Mouse (Mus musculus) thymus, postnatal 10 days (tissue): ENCODE data around the gene Slc24a2.

Experiments
- DNase-seq, 2 experiments: peaks; one replicate each; pipeline ENCODE4 v3.0.0; 2021; ENCODE audit warnings: low spot score in 2 of 2

Gene Slc24a2

DNA sequence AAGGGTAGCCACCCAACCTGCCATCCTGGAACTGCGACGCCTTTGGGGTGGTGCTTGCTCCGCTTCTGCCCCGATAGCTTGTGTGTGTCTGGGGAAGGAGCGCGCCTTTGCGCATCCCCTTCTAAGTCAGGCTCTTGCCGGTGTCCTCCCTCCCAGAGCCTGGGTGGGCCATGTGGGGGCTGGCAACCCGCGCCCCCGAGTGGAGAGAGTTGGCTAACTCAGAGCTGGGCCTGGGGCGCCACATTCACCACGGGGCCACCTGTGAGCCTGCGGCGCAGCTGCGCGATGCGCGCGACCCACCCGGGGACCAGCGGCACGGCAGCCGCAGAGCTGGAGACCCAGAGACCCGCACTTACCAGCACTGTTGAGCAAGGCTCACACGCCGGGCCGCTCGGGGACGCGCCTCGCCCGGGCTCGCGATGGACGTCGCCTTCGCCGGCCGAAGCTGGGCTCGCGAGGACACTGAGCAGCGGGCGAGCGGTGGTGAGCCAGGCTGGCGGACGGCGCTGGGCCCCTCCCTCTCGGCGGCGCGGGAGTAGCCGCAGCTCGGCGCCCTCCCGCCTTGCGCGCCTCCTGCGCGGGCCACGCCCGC, at the start of gene Slc24a2:
TSS of gene Slc24a2 (minus strand) at position 518 of the 592 bp plus-strand sequence.
- no peak for DNase-seq

GRCm38 (mm10) chr4:87274825-87275224, 44.5 kb upstream of the Slc24a2 start:
- DNase-seq: no peak

DNA sequence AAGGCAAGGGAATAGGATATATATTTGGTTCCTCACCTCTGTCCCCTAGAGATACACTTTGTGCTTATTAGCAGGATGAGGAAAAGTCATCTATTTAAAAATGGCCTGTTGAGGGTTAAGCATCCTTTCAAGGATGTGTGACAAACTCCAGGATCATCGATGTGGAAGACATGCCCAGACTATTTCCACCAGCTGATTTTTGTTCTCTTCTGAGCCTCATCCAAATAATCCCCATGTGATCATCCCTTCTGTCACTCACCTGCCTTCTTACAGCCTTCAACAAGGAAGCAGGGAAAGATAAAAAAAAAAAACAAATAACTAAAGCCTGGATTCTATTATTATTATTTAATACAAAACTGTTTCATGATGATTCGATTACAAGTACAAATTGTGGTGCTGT, 44.0 kb upstream of the Slc24a2 start:
- no peak for DNase-seq

- DNase-seq: no peak
These were observed 43.2 kb upstream of the Slc24a2 start for GRCm38 (mm10) chr4:87273476-87273875.

DNA sequence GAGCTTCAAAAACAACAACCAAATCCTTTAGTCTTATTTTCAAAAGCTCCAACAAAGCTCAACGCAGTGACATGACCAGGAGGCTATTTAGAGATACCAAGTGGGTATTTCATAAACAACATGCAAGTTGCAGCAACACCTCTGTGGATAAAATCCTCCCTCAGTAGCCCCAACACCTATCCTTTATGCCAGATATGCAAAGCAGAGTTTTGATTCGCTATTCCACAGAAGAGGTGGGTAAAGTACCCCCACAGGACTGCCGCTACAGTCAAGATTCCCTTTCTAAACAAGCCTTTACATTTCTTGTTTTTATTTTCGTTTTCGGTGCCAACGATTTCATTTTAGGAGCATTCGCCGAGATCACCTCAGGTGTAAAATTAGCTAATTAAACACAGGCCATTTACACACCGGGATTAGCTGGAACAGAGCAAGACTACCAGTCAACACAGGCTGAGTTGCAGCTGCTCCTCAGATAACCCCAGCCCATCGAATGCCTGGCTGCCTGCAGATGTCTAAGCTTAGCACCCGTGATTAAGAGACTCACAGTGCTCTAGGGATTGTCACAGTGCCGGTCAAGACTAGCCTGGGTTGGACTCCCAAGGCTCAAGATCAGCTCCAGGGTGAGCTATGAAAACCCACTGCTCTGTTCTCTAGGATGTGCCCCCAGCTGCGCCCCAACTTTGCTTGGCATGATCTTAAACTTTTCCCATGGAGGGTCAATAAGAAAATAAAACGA, 885 bp downstream of the Slc24a2 start:
- no peak for DNase-seq

DNA sequence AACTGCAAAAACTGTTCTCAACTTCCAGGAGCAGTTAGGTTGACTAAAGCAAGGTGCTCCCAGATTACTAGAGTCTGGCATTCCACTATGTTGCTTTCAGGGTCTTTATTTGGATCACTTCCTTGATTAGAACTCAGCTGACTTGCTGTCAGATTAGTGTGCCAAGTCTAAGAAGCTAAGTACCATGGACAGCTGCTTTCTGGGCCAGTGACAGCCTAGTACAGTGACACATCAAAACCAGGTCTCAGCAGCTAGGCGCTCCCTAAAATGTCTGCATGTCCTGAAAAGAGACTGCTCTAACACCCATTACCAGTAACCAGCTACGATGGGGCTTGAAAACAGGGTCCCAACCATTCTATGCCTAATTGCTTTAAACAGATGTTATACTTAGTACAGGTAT, 8.7 kb downstream of the Slc24a2 start:
- DNase-seq: no peak

- DNase-seq: no peak
These were observed 12.1 kb downstream of the Slc24a2 start for GRCm38 (mm10) chr4:87218196-87218595.

DNA sequence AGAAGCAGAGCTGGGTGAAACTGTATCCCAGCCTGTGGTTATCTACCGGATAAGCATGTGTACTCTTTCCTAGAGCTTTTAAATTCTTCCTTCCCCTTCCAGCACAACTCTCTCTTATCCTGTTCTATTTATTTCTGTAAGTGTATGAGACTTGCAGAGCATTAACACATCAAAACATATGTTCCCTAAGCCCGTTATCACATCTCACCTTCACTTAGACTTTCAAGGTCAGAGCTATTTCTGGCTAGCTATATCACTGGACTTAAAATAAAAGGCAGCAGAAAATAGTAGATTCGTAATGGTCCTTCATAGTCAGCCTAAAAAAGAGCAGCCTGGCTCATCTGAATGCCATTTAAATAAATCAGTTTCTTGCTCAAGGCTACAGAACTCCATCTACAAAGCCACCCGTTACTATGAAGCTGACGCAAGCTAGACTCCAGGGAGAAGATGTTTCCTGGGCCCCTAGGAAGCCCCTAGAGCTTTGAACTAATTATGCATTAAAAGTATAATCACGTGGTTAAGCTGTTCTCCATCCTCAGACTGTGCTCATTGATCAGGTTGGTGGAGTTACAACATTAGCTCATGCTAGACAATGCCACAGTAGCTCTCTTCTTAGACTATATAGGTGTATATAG, 18.8 kb downstream of the Slc24a2 start:
- no peak for DNase-seq

DNA sequence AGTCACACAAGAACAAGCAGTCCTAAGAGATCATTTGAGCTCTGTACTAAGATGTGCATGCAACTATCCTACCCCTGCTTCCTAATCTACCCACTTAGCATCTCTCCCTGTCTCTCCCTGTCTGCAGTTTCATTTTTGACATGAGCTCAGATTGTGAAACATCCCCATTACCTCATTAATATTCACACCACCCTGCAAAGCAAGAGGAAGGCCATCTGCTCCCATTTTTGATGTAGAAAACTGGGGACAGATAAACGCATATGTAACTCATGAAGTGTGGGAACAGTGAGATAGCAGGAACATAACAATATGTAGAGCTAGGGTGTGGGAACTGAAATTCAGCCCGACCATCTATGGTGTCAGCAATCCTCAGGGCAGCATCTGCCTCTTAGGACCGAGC, 19.7 kb downstream of the Slc24a2 start:
- DNase-seq: no peak

DNA sequence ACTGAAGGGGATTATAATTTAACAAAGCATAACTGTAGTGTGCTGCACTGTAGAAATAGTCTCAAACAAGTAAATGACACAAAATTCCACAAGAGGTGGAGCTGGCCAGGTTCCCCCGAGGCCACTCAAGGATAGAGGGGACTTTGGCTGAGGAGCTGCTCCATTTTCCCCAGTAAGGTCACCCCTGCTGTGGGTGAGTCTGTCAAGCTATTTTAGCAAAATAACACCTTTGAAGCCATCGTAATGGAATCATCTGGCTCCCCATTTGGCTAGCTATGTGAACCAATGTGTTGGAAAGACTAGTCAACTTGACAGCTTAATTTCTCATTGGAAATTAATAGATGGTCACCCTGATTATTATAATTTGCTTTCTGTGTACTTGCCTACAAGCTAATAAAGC, 28.2 kb downstream of the Slc24a2 start:
- no peak for DNase-seq

DNA sequence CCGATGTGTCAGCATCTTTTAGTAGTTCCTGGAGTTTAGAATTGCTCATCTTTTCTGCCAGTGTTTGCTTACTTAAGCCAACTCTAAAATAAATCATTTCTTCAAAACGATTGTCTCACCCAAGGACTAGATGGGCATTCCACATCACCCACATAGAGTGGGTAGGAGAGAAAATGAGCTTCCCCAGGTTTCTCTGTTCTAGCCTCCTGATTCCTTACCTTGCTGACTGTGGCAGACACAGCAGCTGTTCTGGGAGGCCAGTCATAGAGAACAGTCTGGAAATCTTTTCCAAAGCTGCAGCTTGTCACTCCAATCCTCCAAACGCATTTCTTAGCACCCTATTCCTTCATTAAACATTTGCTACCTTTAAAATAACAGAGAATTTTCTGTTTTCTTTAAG, 29.0 kb downstream of the Slc24a2 start:
- no peak for DNase-seq

GRCm38 (mm10) chr4:87184147-87184930, 45.9 kb downstream of the Slc24a2 start:
- DNase-seq: no peak

- no peak for DNase-seq
These were observed 53.2 kb downstream of the Slc24a2 start for GRCm38 (mm10) chr4:87177116-87177515.

DNA sequence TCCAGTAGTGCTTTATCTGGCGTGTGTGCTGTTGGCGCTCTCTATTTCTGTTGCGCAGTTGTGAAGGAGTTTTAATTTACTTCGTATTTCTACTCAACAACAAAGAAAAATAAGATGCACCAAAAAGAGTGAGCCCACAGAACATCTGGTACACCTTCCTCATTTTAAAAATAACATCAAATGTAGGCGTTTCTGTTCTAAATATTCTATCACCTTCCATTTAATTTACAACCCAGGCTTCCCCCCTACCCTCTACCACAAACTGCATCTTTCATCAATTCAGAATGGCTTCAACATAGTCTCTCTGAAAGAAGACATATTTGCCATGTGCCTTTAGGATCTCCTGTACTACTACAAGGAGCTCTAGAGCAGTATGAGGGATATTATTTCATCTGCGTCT, 66.3 kb downstream of the Slc24a2 start:
- no peak for DNase-seq

DNA sequence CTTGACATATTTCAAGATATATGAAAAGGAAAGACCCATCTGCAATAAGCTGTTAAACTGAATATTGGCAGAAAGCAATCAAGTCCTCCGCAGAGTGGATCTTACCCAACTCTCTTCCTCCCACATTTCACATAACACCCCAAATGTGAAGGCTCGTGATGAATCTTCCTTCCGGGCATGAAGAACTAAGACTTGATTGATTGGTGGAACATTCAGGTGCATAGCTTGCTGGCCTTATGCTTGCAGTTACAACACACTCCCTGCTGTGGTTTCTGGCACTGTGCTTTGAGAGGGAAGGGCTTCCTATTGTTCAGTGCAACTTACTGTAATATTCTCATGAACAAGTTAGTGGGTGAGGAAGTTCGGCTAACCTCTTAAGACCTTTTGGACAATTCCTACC, 72.2 kb downstream of the Slc24a2 start:
- DNase-seq: no peak

- no peak for DNase-seq
These were observed 78.3 kb downstream of the Slc24a2 start for GRCm38 (mm10) chr4:87151990-87152389.

DNA sequence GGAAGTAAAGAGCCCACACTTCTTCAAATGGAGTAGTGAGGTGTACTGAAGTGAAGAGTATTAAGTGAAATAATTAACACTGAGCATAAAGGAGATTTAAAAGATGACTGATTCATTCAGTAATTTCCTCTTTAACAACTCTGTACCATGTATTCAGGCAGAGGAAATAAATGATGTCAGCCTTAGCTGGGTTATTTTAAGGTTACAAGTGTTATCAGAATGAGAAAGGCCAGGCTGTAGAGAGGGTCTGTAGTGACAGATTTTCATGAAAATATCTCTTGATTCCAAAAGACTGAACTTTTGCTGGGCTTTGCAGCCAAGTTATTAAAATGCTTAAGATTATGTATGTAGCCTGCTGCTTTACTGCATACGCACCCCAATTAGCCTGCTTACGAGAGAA, 80.7 kb downstream of the Slc24a2 start:
- DNase-seq: no peak

- no peak for DNase-seq
These were observed 88.5 kb downstream of the Slc24a2 start for GRCm38 (mm10) chr4:87141590-87142365.

- no peak for DNase-seq
These were observed 89.4 kb downstream of the Slc24a2 start for GRCm38 (mm10) chr4:87140901-87141300.

- no peak for DNase-seq
These were observed 97.8 kb downstream of the Slc24a2 start for GRCm38 (mm10) chr4:87132525-87132924.

DNA sequence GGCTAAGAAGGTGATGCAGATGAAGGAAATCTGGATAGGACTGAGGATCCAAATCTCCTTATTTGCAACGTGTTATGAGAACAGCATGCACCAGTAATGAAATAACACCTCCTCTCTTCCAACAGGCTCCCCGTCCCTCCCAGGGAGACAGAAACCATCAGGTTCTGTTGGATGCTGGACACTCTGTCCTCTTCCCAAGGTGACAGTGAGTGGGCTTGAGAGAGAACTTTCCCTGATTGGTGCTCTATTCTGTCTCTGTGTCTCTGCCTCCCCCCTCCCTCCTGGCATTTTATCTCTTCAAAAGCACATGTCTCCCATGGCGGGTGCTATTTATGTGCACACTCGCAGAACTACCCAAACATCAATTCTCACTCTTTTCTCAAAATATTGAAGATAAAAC, 103.5 kb downstream of the Slc24a2 start:
- DNase-seq: no peak

- no peak for DNase-seq
These were observed 110.5 kb downstream of the Slc24a2 start for GRCm38 (mm10) chr4:87119758-87120157.
